In the genomic region with DNA sequence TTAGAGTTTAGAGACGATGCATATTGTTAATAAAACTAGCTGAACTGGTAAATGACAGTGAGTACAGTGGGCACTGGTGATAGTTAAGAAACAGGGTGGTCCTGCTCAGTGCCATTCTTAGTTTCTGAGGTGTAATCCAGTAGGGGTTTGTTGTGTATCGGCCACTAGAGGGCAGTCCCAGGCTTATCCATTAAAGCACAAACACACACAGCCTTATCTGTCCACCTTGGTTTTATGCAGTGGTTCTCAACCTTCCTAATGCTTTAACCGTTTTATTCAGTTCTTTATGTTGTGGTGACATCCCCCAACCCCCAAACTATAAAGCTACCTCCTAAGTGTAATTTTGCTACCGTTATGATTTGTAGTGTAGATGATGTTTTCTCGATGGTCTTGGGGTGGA, we compare ENCODE assay signal across 9 mouse cellular contexts. TPM values are rescaled to one million over a fixed set of nuclear protein-coding genes. Genes with fewer than 3 reads are reported as not detected.
DNase-seq lines count a peak whose midpoint lies in the region; ATAC-seq and TF ChIP-seq lines count a peak whose summit lies in the region.
"Had no signal": no experiment of that assay in that cellular context is flagged by ENCODE, and none has a peak within 500 bp of the region (broad histone marks: within the 10 kb centered on the region; RNA-seq: fewer than 3 reads in every experiment).

No protein-coding gene starts in this region.

- no peaks in the 10 kb centered on the region for H3K4me1 ChIP-seq in midbrain, postnatal 0 days (ENCODE audit: insufficient read depth, low read length)
- H3K4me1 ChIP-seq in midbrain, embryonic 11.5 days (ENCODE audit: control insufficient read depth, insufficient read depth, low read length) = peaks cover 6% of the 10 kb centered on the region; the same call in 1 of the 2 replicates
- no peaks in the 10 kb centered on the region; the same call in 1 of the 2 replicates for H3K4me1 ChIP-seq in cortical plate, adult 2 months (ENCODE audit: control insufficient read depth, insufficient read depth, low read length)
- 0 out of 2 replicates have a peak, but pooled peaks cover 3% of the 10 kb centered on the region for H3K4me1 ChIP-seq in limb, embryonic 11.5 days (ENCODE audit: control insufficient read depth, insufficient read depth, low read length)

- DNase-seq in cerebellum, postnatal 14 days = peak; percentile 52 to 67
- DNase-seq in cerebellum, adult 9-11 months = no peak
- peak; percentile 64 for DNase-seq in midbrain, postnatal 0 days (ENCODE audit: low spot score)
- DNase-seq in midbrain, embryonic 11.5 days (ENCODE audit: low spot score, missing footprints) = no peak
- peak; percentile 42 for DNase-seq in limb, embryonic 11.5 days (ENCODE audit: low spot score)
- DNase-seq in right cerebral cortex, postnatal 4 days = peak; percentile 41
- no peak for DNase-seq in gastrocnemius, postnatal 25 days

- ATAC-seq in midbrain, postnatal 0 days (ENCODE audit: low FRiP score) = no peak
- no peak for ATAC-seq in midbrain, embryonic 11.5 days (ENCODE audit: low FRiP score)
- no peak for ATAC-seq in limb, embryonic 11.5 days (ENCODE audit: insufficient number of reproducible peaks, low FRiP score, low TSS enrichment, low read depth)

- TF ChIP-seq POLR2A in cortical plate, adult 2 months (IDR thresholded peaks at IDR 0.05; ENCODE audit: extremely low read depth, insufficient read depth, low read length) = no peak

- H3K9ac ChIP-seq in midbrain, postnatal 0 days (replicated peaks; ENCODE audit: low read length, poor library complexity, severe bottlenecking) = no peak overlapping the region
- H3K9ac ChIP-seq in midbrain, embryonic 11.5 days (ENCODE audit: low read length) = no peak overlapping the region
- H3K9ac ChIP-seq in limb, embryonic 11.5 days (ENCODE audit: low read length) = no peak overlapping the region

- H3K4me3 ChIP-seq in midbrain, postnatal 0 days (ENCODE audit: low read depth, low read length) = no peak overlapping the region
- no peak overlapping the region for H3K4me3 ChIP-seq in midbrain, embryonic 11.5 days (ENCODE audit: low read depth, low read length)
- H3K4me3 ChIP-seq in cortical plate, adult 2 months (ENCODE audit: insufficient read depth, low read length) = no peak overlapping the region
- H3K4me3 ChIP-seq in limb, embryonic 11.5 days (ENCODE audit: low read depth, low read length) = no peak overlapping the region

- H3K9me3 ChIP-seq in midbrain, postnatal 0 days (ENCODE audit: low read length) = no peaks in the 10 kb centered on the region
- H3K9me3 ChIP-seq in midbrain, embryonic 11.5 days (ENCODE audit: control insufficient read depth, low read length) = no peaks in the 10 kb centered on the region
- no peaks in the 10 kb centered on the region for H3K9me3 ChIP-seq in limb, embryonic 11.5 days (ENCODE audit: control insufficient read depth, low read length)

- peaks cover 13% of the 10 kb centered on the region; the same call in 1 of the 2 replicates for H3K36me3 ChIP-seq in midbrain, postnatal 0 days (ENCODE audit: insufficient read depth, low read length)
- H3K36me3 ChIP-seq in midbrain, embryonic 11.5 days (ENCODE audit: control insufficient read depth, insufficient read depth, low read length) = peaks cover 11% of the 10 kb centered on the region; the same call in 1 of the 2 replicates
- peaks cover 3% of the 10 kb centered on the region; the same call in 1 of the 2 replicates for H3K36me3 ChIP-seq in limb, embryonic 11.5 days (ENCODE audit: control insufficient read depth, insufficient read depth, low read length)

- no peak overlapping the region for H3K4me2 ChIP-seq in midbrain, postnatal 0 days (ENCODE audit: low read depth, low read length, poor library complexity, severe bottlenecking)
- no peak overlapping the region for H3K4me2 ChIP-seq in midbrain, embryonic 11.5 days
- H3K4me2 ChIP-seq in limb, embryonic 11.5 days (ENCODE audit: low read depth, severe bottlenecking) = no peak overlapping the region

- peak; percentile 74 for TF ChIP-seq CTCF in midbrain, postnatal 0 days (IDR thresholded peaks at IDR 0.05)
- peak; percentile 58 for TF ChIP-seq CTCF in cortical plate, adult 2 months (IDR thresholded peaks at IDR 0.05; ENCODE audit: extremely low read depth, insufficient read depth, low read length)

- no peak overlapping the region for H3K27ac ChIP-seq in midbrain, postnatal 0 days (ENCODE audit: low read depth, low read length)
- no peak overlapping the region for H3K27ac ChIP-seq in midbrain, embryonic 11.5 days (ENCODE audit: low read depth, low read length)
- no peak overlapping the region for H3K27ac ChIP-seq in cortical plate, adult 2 months (ENCODE audit: insufficient read depth, low read length)
- no peak overlapping the region for H3K27ac ChIP-seq in limb, embryonic 11.5 days (replicated peaks; ENCODE audit: low read depth, low read length)

- WGBS in midbrain, postnatal 0 days = 51% methylated on average over 5 of the region's 5 CpGs
- WGBS in midbrain, embryonic 11.5 days = 51% methylated on average over 5 of the region's 5 CpGs
- 52% methylated on average over 5 of the region's 5 CpGs for WGBS in limb, embryonic 11.5 days

- no peaks in the 10 kb centered on the region for H3K27me3 ChIP-seq in midbrain, postnatal 0 days (ENCODE audit: insufficient read depth, low read length)
- H3K27me3 ChIP-seq in midbrain, embryonic 11.5 days (ENCODE audit: control insufficient read depth, insufficient read depth, low read length) = no peaks in the 10 kb centered on the region
- no peaks in the 10 kb centered on the region for H3K27me3 ChIP-seq in limb, embryonic 11.5 days (ENCODE audit: control insufficient read depth, insufficient read depth, low read length)

RNA-seq across cellular contexts. Expression of gene Pom121, which starts 1.5 kb away (rescaled TPM):
- 12.4 and 12.8 TPM in 2 replicates for total RNA-seq in midbrain, postnatal 0 days (2014; rRNA removed)
- polyA plus RNA-seq in midbrain, postnatal 0 days (2015; fragmentation: Nextera tagmentation; extraction: Ambion mirVana) = 6.7 and 8.5 TPM in 2 replicates
- polyA plus RNA-seq in midbrain, embryonic 11.5 days (2014; fragmentation: Nextera tagmentation; extraction: Ambion mirVana) = 14.4 and 17.2 TPM in 2 replicates
- polyA plus RNA-seq in cortical plate, adult 2 months (2012; rRNA removed) = 26.6 and 26.9 TPM in 2 replicates
- 21.4 and 21.8 TPM in 2 replicates for polyA plus RNA-seq in limb, embryonic 11.5 days (2014; fragmentation: Nextera tagmentation; extraction: Ambion mirVana)
- total RNA-seq in gastrocnemius, postnatal 25 days (2021) = 1 to 10 TPM; 8.3 to 9.4 TPM

RNA-seq across cellular contexts. Expression of gene Nsun5, which starts 26.1 kb away (rescaled TPM):
- total RNA-seq in midbrain, postnatal 0 days (2014; rRNA removed) = 24.5 and 24.8 TPM in 2 replicates
- 16.8 and 19.0 TPM in 2 replicates for polyA plus RNA-seq in midbrain, postnatal 0 days (2015; fragmentation: Nextera tagmentation; extraction: Ambion mirVana)
- polyA plus RNA-seq in midbrain, embryonic 11.5 days (2014; fragmentation: Nextera tagmentation; extraction: Ambion mirVana) = 29.6 and 30.0 TPM in 2 replicates
- polyA plus RNA-seq in cortical plate, adult 2 months (2012; rRNA removed) = 33.6 and 34.4 TPM in 2 replicates
- 31.5 and 36.1 TPM in 2 replicates for polyA plus RNA-seq in limb, embryonic 11.5 days (2014; fragmentation: Nextera tagmentation; extraction: Ambion mirVana)
- 10 to 100 TPM in 1 of 2 experiments, 1 to 10 TPM in 1; 8.9 to 10.2 TPM for total RNA-seq in gastrocnemius, postnatal 25 days (2021)

RNA-seq across cellular contexts. Expression of gene Trim50, which starts 42.7 kb away (rescaled TPM):
- total RNA-seq in midbrain, postnatal 0 days (2014; rRNA removed) = not detected in 2 replicates
- polyA plus RNA-seq in midbrain, postnatal 0 days (2015; fragmentation: Nextera tagmentation; extraction: Ambion mirVana) = not detected in 2 replicates
- polyA plus RNA-seq in midbrain, embryonic 11.5 days (2014; fragmentation: Nextera tagmentation; extraction: Ambion mirVana) = not detected in 2 replicates
- polyA plus RNA-seq in cortical plate, adult 2 months (2012; rRNA removed) = not detected in 2 replicates
- not detected in 2 replicates for polyA plus RNA-seq in limb, embryonic 11.5 days (2014; fragmentation: Nextera tagmentation; extraction: Ambion mirVana)
- total RNA-seq in gastrocnemius, postnatal 25 days (2021) = not detected
- total RNA-seq: layer of hippocampus, adult 18-20 months had no signal

RNA-seq across cellular contexts. Expression of gene Fkbp6, which starts 46.0 kb away (rescaled TPM):
- total RNA-seq in midbrain, postnatal 0 days (2014; rRNA removed) = 0.33 and 0.49 TPM in 2 replicates
- 0.12 and 0.36 TPM in 2 replicates for polyA plus RNA-seq in midbrain, postnatal 0 days (2015; fragmentation: Nextera tagmentation; extraction: Ambion mirVana)
- polyA plus RNA-seq in midbrain, embryonic 11.5 days (2014; fragmentation: Nextera tagmentation; extraction: Ambion mirVana) = 0.12 TPM in 1 of 2 replicates, not detected in the other
- polyA plus RNA-seq in cortical plate, adult 2 months (2012; rRNA removed) = 0.11 and 0.13 TPM in 2 replicates
- polyA plus RNA-seq in limb, embryonic 11.5 days (2014; fragmentation: Nextera tagmentation; extraction: Ambion mirVana) = 0.12 and 0.20 TPM in 2 replicates
- not detected for total RNA-seq in gastrocnemius, postnatal 25 days (2021)

Comparison
In these comparisons a context has a peak if more than half of its experiments do, and no peak if none do; other contexts are left out.
1. DNase-seq: peak in cerebellum, postnatal 14 days (2 of 2), midbrain, postnatal 0 days (single experiment), limb, embryonic 11.5 days (single experiment) and right cerebral cortex, postnatal 4 days (single experiment); none in cerebellum, adult 9-11 months (single experiment), midbrain, embryonic 11.5 days (single experiment) and gastrocnemius, postnatal 25 days (single experiment).